Mouse (Mus musculus): ENCODE data around the gene Fabp3. TPM values are rescaled to one million over a fixed set of nuclear protein-coding genes. Genes with fewer than 3 reads are reported as not detected.

Fabp3 gene
- polyA plus RNA-seq, 1 experiment from 2014 or later = 514 TPM

GRCm38 (mm10) chr4:130313552-130313951 lies 5.2 kb downstream of the Fabp3 start:
- Histone ChIP-seq H3K4me3 (ENCODE audit: low read depth, low read length) (no peak overlapping the region), H3K4me1 (ENCODE audit: control insufficient read depth, insufficient read depth, low read length) (peaks cover 33% of the 10 kb centered on the region), H3K9ac (ENCODE audit: low read depth, low read length) (no peak overlapping the region), H3K4me2 (no peak overlapping the region), H3K27ac (ENCODE audit: low read depth, low read length) (no peak overlapping the region), H3K27me3 (ENCODE audit: control insufficient read depth, insufficient read depth, low read length) (peaks cover 13% of the 10 kb centered on the region), H3K9me3 (replicated peaks; ENCODE audit: control insufficient read depth, low read length) (no peaks in the 10 kb centered on the region), H3K36me3 (ENCODE audit: control insufficient read depth, insufficient read depth, low read length) (peaks cover 17% of the 10 kb centered on the region)
- 87% methylated on average over 4 of the region's 4 CpGs for WGBS (ENCODE audit: insufficient replicate concordance)
- ATAC-seq (replicated peaks; ENCODE audit: insufficient number of reproducible peaks, low FRiP score, low TSS enrichment) = no peak

GRCm38 (mm10) chr4:130315771-130316527 lies 7.6 kb downstream of the Fabp3 start:
- Histone ChIP-seq H3K9me3 (replicated peaks; ENCODE audit: control insufficient read depth, low read length) (no peaks in the 10 kb centered on the region), H3K4me3 (ENCODE audit: low read depth, low read length) (no peak overlapping the region), H3K9ac (ENCODE audit: low read depth, low read length) (peak overlapping the region; percentile 58), H3K27ac (ENCODE audit: low read depth, low read length) (peak overlapping the region; percentile 77), H3K4me1 (ENCODE audit: control insufficient read depth, insufficient read depth, low read length) (peaks cover 27% of the 10 kb centered on the region), H3K36me3 (ENCODE audit: control insufficient read depth, insufficient read depth, low read length) (peaks cover 17% of the 10 kb centered on the region), H3K27me3 (ENCODE audit: control insufficient read depth, insufficient read depth, low read length) (no peaks in the 10 kb centered on the region), H3K4me2 (no peak overlapping the region)
- WGBS (ENCODE audit: insufficient replicate concordance) = 64% methylated on average over 13 of the region's 13 CpGs
- ATAC-seq (replicated peaks; ENCODE audit: insufficient number of reproducible peaks, low FRiP score, low TSS enrichment) = no peak

- no peak for ATAC-seq (replicated peaks; ENCODE audit: insufficient number of reproducible peaks, low FRiP score, low TSS enrichment)
- Histone ChIP-seq H3K27me3 (ENCODE audit: control insufficient read depth, insufficient read depth, low read length) (no peaks in the 10 kb centered on the region), H3K9ac (ENCODE audit: low read depth, low read length) (no peak overlapping the region), H3K9me3 (replicated peaks; ENCODE audit: control insufficient read depth, low read length) (no peaks in the 10 kb centered on the region), H3K27ac (ENCODE audit: low read depth, low read length) (peak overlapping the region; percentile 77; the same call in 1 of the 2 replicates), H3K4me2 (no peak overlapping the region), H3K4me3 (ENCODE audit: low read depth, low read length) (no peak overlapping the region), H3K36me3 (ENCODE audit: control insufficient read depth, insufficient read depth, low read length) (peaks cover 17% of the 10 kb centered on the region), H3K4me1 (ENCODE audit: control insufficient read depth, insufficient read depth, low read length) (peaks cover 27% of the 10 kb centered on the region)
- WGBS (ENCODE audit: insufficient replicate concordance) = 68% methylated on average over 10 of the region's 10 CpGs
These were observed 8.3 kb downstream of the Fabp3 start for GRCm38 (mm10) chr4:130316691-130317090.

GRCm38 (mm10) chr4:130318122-130318521 lies 9.7 kb downstream of the Fabp3 start:
- Histone ChIP-seq H3K36me3 (ENCODE audit: control insufficient read depth, insufficient read depth, low read length) (peaks cover 15% of the 10 kb centered on the region), H3K27me3 (ENCODE audit: control insufficient read depth, insufficient read depth, low read length) (no peaks in the 10 kb centered on the region)

GRCm38 (mm10) chr4:130319564-130319963 lies 11.2 kb downstream of the Fabp3 start:
- H3K36me3 ChIP-seq (ENCODE audit: control insufficient read depth, insufficient read depth, low read length) = peaks cover 12% of the 10 kb centered on the region
- WGBS (ENCODE audit: insufficient replicate concordance) = 79% methylated on average over 7 of the region's 7 CpGs
- H3K4me1 ChIP-seq (ENCODE audit: control insufficient read depth, insufficient read depth, low read length) = peaks cover 41% of the 10 kb centered on the region

More at GRCm38 (mm10) chr4:130318122-130318521, 9.7 kb downstream of the Fabp3 start:
- Histone ChIP-seq H3K4me3 (ENCODE audit: low read depth, low read length) (no peak overlapping the region), H3K27ac (ENCODE audit: low read depth, low read length) (no peak overlapping the region), H3K4me2 (no peak overlapping the region), H3K9me3 (replicated peaks; ENCODE audit: control insufficient read depth, low read length) (no peaks in the 10 kb centered on the region), H3K9ac (ENCODE audit: low read depth, low read length) (no peak overlapping the region), H3K4me1 (ENCODE audit: control insufficient read depth, insufficient read depth, low read length) (peaks cover 33% of the 10 kb centered on the region)
- WGBS (ENCODE audit: insufficient replicate concordance) = 68% methylated on average over 3 of the region's 3 CpGs
- ATAC-seq (replicated peaks; ENCODE audit: insufficient number of reproducible peaks, low FRiP score, low TSS enrichment) = no peak

GRCm38 (mm10) chr4:130321640-130322039 lies 13.2 kb downstream of the Fabp3 start:
- WGBS (ENCODE audit: insufficient replicate concordance) = 88% methylated on average over 7 of the region's 7 CpGs
- Histone ChIP-seq H3K9ac (ENCODE audit: low read depth, low read length) (no peak overlapping the region), H3K36me3 (ENCODE audit: control insufficient read depth, insufficient read depth, low read length) (peaks cover 15% of the 10 kb centered on the region), H3K9me3 (replicated peaks; ENCODE audit: control insufficient read depth, low read length) (no peaks in the 10 kb centered on the region), H3K27ac (ENCODE audit: low read depth, low read length) (no peak overlapping the region), H3K27me3 (ENCODE audit: control insufficient read depth, insufficient read depth, low read length) (no peaks in the 10 kb centered on the region), H3K4me2 (no peak overlapping the region), H3K4me3 (ENCODE audit: low read depth, low read length) (no peak overlapping the region), H3K4me1 (ENCODE audit: control insufficient read depth, insufficient read depth, low read length) (peaks cover 29% of the 10 kb centered on the region)
- no peak; the same call in 1 of the 2 replicates for ATAC-seq (replicated peaks; ENCODE audit: insufficient number of reproducible peaks, low FRiP score, low TSS enrichment)

More at GRCm38 (mm10) chr4:130319564-130319963, 11.2 kb downstream of the Fabp3 start:
- no peaks in the 10 kb centered on the region for H3K27me3 ChIP-seq (ENCODE audit: control insufficient read depth, insufficient read depth, low read length)
- H3K4me3 ChIP-seq (ENCODE audit: low read depth, low read length) = no peak overlapping the region
- H3K9ac ChIP-seq (ENCODE audit: low read depth, low read length) = no peak overlapping the region
- no peak overlapping the region for H3K27ac ChIP-seq (ENCODE audit: low read depth, low read length)
- no peak overlapping the region for H3K4me2 ChIP-seq
- H3K9me3 ChIP-seq (replicated peaks; ENCODE audit: control insufficient read depth, low read length) = no peaks in the 10 kb centered on the region
- ATAC-seq (replicated peaks; ENCODE audit: insufficient number of reproducible peaks, low FRiP score, low TSS enrichment) = no peak

- Histone ChIP-seq H3K9ac (ENCODE audit: low read depth, low read length) (no peak overlapping the region), H3K4me3 (ENCODE audit: low read depth, low read length) (no peak overlapping the region), H3K4me1 (ENCODE audit: control insufficient read depth, insufficient read depth, low read length) (peaks cover 25% of the 10 kb centered on the region), H3K27me3 (ENCODE audit: control insufficient read depth, insufficient read depth, low read length) (no peaks in the 10 kb centered on the region), H3K36me3 (ENCODE audit: control insufficient read depth, insufficient read depth, low read length) (peaks cover 15% of the 10 kb centered on the region), H3K4me2 (no peak overlapping the region), H3K27ac (ENCODE audit: low read depth, low read length) (no peak overlapping the region), H3K9me3 (replicated peaks; ENCODE audit: control insufficient read depth, low read length) (no peaks in the 10 kb centered on the region)
- ATAC-seq (replicated peaks; ENCODE audit: insufficient number of reproducible peaks, low FRiP score, low TSS enrichment) = no peak
- 74% methylated on average over 7 of the region's 7 CpGs for WGBS (ENCODE audit: insufficient replicate concordance)
These were observed 14.2 kb downstream of the Fabp3 start for GRCm38 (mm10) chr4:130322567-130322966.

- Histone ChIP-seq H3K9ac (ENCODE audit: low read depth, low read length) (peak overlapping the region; percentile 36; the same call in 1 of the 2 replicates), H3K9me3 (replicated peaks; ENCODE audit: control insufficient read depth, low read length) (no peaks in the 10 kb centered on the region), H3K36me3 (ENCODE audit: control insufficient read depth, insufficient read depth, low read length) (peaks cover 15% of the 10 kb centered on the region), H3K4me1 (ENCODE audit: control insufficient read depth, insufficient read depth, low read length) (peaks cover 22% of the 10 kb centered on the region), H3K4me2 (0 out of 2 replicates have a peak overlapping the region, but pooled peaks have one; percentile 7), H3K27ac (ENCODE audit: low read depth, low read length) (peak overlapping the region; percentile 32; the same call in 1 of the 2 replicates), H3K27me3 (ENCODE audit: control insufficient read depth, insufficient read depth, low read length) (no peaks in the 10 kb centered on the region), H3K4me3 (ENCODE audit: low read depth, low read length) (no peak overlapping the region)
- no peak for ATAC-seq (replicated peaks; ENCODE audit: insufficient number of reproducible peaks, low FRiP score, low TSS enrichment)
- 68% methylated on average over 1 of the region's 1 CpGs for WGBS (ENCODE audit: insufficient replicate concordance)
These were observed 14.8 kb downstream of the Fabp3 start for GRCm38 (mm10) chr4:130323165-130323564.

Data from heart, embryonic 11.5 days (tissue).